Mouse (Mus musculus): ENCODE results near the gene Atad2b.

DNA sequence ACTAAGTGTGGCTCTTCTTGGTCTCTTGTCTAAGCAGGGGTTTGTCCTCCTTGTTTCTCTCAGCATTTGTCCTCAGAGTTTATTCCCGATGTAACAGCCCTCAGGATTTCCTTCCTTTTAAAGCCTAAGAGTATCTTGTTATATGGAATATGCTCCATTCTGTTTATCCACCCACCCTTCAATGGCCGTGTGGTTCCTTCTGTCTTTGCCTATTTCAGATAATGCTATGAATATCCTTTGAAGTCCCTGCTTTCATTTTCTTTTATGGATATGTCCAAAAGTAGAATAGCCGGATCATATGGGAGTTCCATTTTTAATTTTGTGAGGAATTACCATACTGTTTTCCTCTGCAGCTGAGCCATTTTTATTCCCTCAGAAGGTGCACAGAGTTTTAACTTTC lies 153.0 kb downstream of the Atad2b start:
- TF ChIP-seq GATA1 (IDR thresholded peaks at IDR 0.05; ENCODE audit: borderline replicate concordance, low read length) (no peak), FLI1 (IDR thresholded peaks at IDR 0.05; ENCODE audit: low read length) (no peak)

Measured in megakaryocyte, embryonic 14.5 days (primary cell).